Mouse (Mus musculus): ENCODE results near the gene Zfp609. TPM values are rescaled to one million over a fixed set of nuclear protein-coding genes. Genes with fewer than 3 reads are reported as not detected.

The Zfp609 gene
- polyA plus RNA-seq (2021; fragmentation: Nextera tagmentation), result 3.1 and 3.3 TPM in 2 replicates
- long read RNA-seq, experiment 1, partial matches to known transcripts, result 4 of 9 reads
- long read RNA-seq, experiment 1, other reads (novel, unspliced or antisense), result 5 of 9 reads
- long read RNA-seq, experiment 2, partial matches to known transcripts, result 0 of 4 reads
- long read RNA-seq, experiment 2, other reads (novel, unspliced or antisense), result 4 of 4 reads

GRCm38 (mm10) chr9:65827344-65828015 lies at the start of gene Zfp609:
Zfp609 (minus strand) TSS chr9:65827564.

GRCm38 (mm10) chr9:65667701-65668100 lies 159.7 kb downstream of the Zfp609 start, which contains the start of gene Oaz2:
Oaz2 (plus strand) TSS chr9:65668001.

Other genes with a start within 250 kb of the Zfp609 start
- gene Plekho2, start 247.5 kb downstream of the Zfp609 start, polyA plus RNA-seq (2021; fragmentation: Nextera tagmentation), result 4.7 and 7.0 TPM in 2 replicates
- 0.14 and 0.18 TPM in 2 replicates for gene Pif1, start 240.4 kb downstream of the Zfp609 start, polyA plus RNA-seq (2021; fragmentation: Nextera tagmentation)
- gene Rbpms2, start 197.9 kb downstream of the Zfp609 start, polyA plus RNA-seq (2021; fragmentation: Nextera tagmentation), result 1.8 and 3.2 TPM in 2 replicates
- 260 and 293 TPM in 2 replicates for gene Oaz2, start 159.6 kb downstream of the Zfp609 start, polyA plus RNA-seq (2021; fragmentation: Nextera tagmentation)
- gene Pclaf, start 62.7 kb upstream of the Zfp609 start, polyA plus RNA-seq (2021; fragmentation: Nextera tagmentation), result 0.80 and 0.85 TPM in 2 replicates
- 13.8 and 18.7 TPM in 2 replicates for gene Trip4, start 81.2 kb upstream of the Zfp609 start, polyA plus RNA-seq (2021; fragmentation: Nextera tagmentation)
- 12.9 and 14.9 TPM in 2 replicates for gene Csnk1g1, start 81.4 kb upstream of the Zfp609 start, polyA plus RNA-seq (2021; fragmentation: Nextera tagmentation)
- 251 and 268 TPM in 2 replicates for gene Ppib, start 232.7 kb upstream of the Zfp609 start, polyA plus RNA-seq (2021; fragmentation: Nextera tagmentation)
- 4.0 and 5.7 TPM in 2 replicates for gene Snx22, start 242.2 kb upstream of the Zfp609 start, polyA plus RNA-seq (2021; fragmentation: Nextera tagmentation)

All from left cerebral cortex, adult 6 months (tissue).